Mouse (Mus musculus) thymus, adult 2 months (tissue): ENCODE data around the gene Gm13212.
"Not testable (repeated sequence)": the region's sequence is repeated elsewhere in the genome, so short reads cannot be mapped to it uniquely, and the experiment has no call there.

Experiments
- CTCF ChIP-seq: fragments of 200-500 bp; IDR thresholded peaks from 2 replicates; pipeline ENCODE4 v1.5.1; 2012; ENCODE audit warnings: mild to moderate bottlenecking, control low read depth, low read length, moderate library complexity, borderline replicate concordance; ENCODE audit not compliant: control insufficient read depth, poor library complexity, insufficient read depth; ENCODE audit errors: extremely low read depth
- POLR2A ChIP-seq: fragments of 200-500 bp; IDR thresholded peaks from 2 replicates; pipeline ENCODE4 v1.6.1; 2012; ENCODE audit warnings: mild to moderate bottlenecking, low read length, control low read depth, moderate library complexity; ENCODE audit not compliant: control insufficient read depth, poor library complexity, insufficient read depth; ENCODE audit errors: extremely low read depth

- TF ChIP-seq POLR2A, CTCF: not testable (repeated sequence)
Observed at GRCm38 (mm10) chr4:145570461-145570860, 14.5 kb upstream of the Gm13212 start.
